Mouse (Mus musculus) MEL (cell line): ENCODE data around the gene Tgm2. TPM values are rescaled to one million over a fixed set of nuclear protein-coding genes. Genes with fewer than 3 reads are reported as not detected.

Experiments used
- DNase-seq: peaks from one replicate; pipeline ENCODE4 v3.0.0; 2011; ENCODE audit warnings: low read depth, low spot score
- H3K27ac ChIP-seq: 2 replicates; pipeline ENCODE4 v1.5.1; 2012; ENCODE audit warnings: low read depth, mild to moderate bottlenecking, control low read depth, low read length, moderate library complexity; ENCODE audit not compliant: control insufficient read depth
- H3K27me3 ChIP-seq, 2 experiments: fragments of 150-350 bp in 1 of 2; sonication (generic) in 1 of 2; 2 replicates each; pipeline ENCODE4 v1.6.1; 2012; ENCODE audit warnings: low read length in 2 of 2, mild to moderate bottlenecking in 2 of 2, improper control_type of control experiment in 1 of 2, moderate library complexity in 1 of 2; ENCODE audit not compliant: insufficient read depth in 2 of 2, control insufficient read depth in 1 of 2
- H3K36me3 ChIP-seq, 2 experiments: 2 replicates each; pipeline ENCODE4 v1.6.1; 2012 to 2014; ENCODE audit warnings: low read length in 2 of 2, improper control_type of control experiment in 1 of 2, inconsistent platforms in 1 of 2, mild to moderate bottlenecking in 1 of 2; ENCODE audit not compliant: insufficient read depth in 2 of 2, control insufficient read depth in 1 of 2
- H3K4me1 ChIP-seq, 2 experiments: fragments of 150-350 bp in 1 of 2; sonication (generic) in 1 of 2; 2 replicates each; pipeline ENCODE4 v1.6.1; 2012; ENCODE audit warnings: low read length in 2 of 2, improper control_type of control experiment in 1 of 2, mild to moderate bottlenecking in 1 of 2; ENCODE audit not compliant: insufficient read depth in 2 of 2, control insufficient read depth in 1 of 2
- H3K4me3 ChIP-seq, 2 experiments: fragments of 150-350 bp in 1 of 2; sonication (generic) in 1 of 2; 2 replicates each; pipeline ENCODE4 v1.5.1; 2012; ENCODE audit warnings: low read depth in 2 of 2, low read length in 2 of 2, mild to moderate bottlenecking in 2 of 2, moderate library complexity in 2 of 2, control low read depth in 1 of 2, improper control_type of control experiment in 1 of 2; ENCODE audit not compliant: control insufficient read depth in 1 of 2, insufficient read depth in 1 of 2
- H3K79me2 ChIP-seq: 2 replicates; pipeline ENCODE4 v1.6.1; 2012; ENCODE audit warnings: mild to moderate bottlenecking, low read length, moderate library complexity; ENCODE audit not compliant: control insufficient read depth, poor library complexity, insufficient read depth
- H3K9ac ChIP-seq: 2 replicates; pipeline ENCODE4 v1.6.1; 2012; ENCODE audit warnings: low read depth, mild to moderate bottlenecking, control low read depth, low read length, moderate library complexity; ENCODE audit not compliant: control insufficient read depth, poor library complexity, severe bottlenecking
- H3K9me3 ChIP-seq: fragments of 150-350 bp; sonication (generic); replicated peaks from 2 replicates; pipeline ENCODE4 v1.6.1; 2012; ENCODE audit warnings: mild to moderate bottlenecking, low read length, improper control_type of control experiment, moderate library complexity; ENCODE audit not compliant: insufficient read depth
- CHD1 ChIP-seq: IDR thresholded peaks from 2 replicates; pipeline ENCODE4 v1.6.1; 2012; ENCODE audit warnings: low read depth, mild to moderate bottlenecking, inconsistent platforms, low read length, improper control_type of control experiment
- CHD2 ChIP-seq: IDR thresholded peaks from 2 replicates; pipeline ENCODE4 v1.6.1; 2011; ENCODE audit warnings: low read length, improper control_type of control experiment
- ELF1 ChIP-seq: IDR thresholded peaks from 2 replicates; pipeline ENCODE4 v1.6.1; 2014; ENCODE audit warnings: low read depth, mild to moderate bottlenecking, inconsistent platforms, low read length, improper control_type of control experiment, moderate library complexity
- EP300 ChIP-seq, 2 experiments: IDR thresholded peaks; 2 replicates each; pipeline ENCODE4 v1.6.1; 2011; ENCODE audit warnings: improper control_type of control experiment in 2 of 2, low read length in 2 of 2, low read depth in 1 of 2, mild to moderate bottlenecking in 1 of 2
- ETS1 ChIP-seq: IDR thresholded peaks from 2 replicates; pipeline ENCODE4 v1.6.1; 2012; ENCODE audit warnings: low read depth, mild to moderate bottlenecking, inconsistent platforms, low read length, improper control_type of control experiment, moderate library complexity
- MEF2A ChIP-seq: IDR thresholded peaks from 2 replicates; pipeline ENCODE4 v1.6.1; 2014; ENCODE audit warnings: low read depth, mild to moderate bottlenecking, inconsistent platforms, low read length, improper control_type of control experiment; ENCODE audit not compliant: poor library complexity, insufficient replicate concordance, severe bottlenecking; ENCODE audit errors: extremely low read depth
- MXI1 ChIP-seq: IDR thresholded peaks from 2 replicates; pipeline ENCODE4 v1.6.1; 2011; ENCODE audit warnings: mild to moderate bottlenecking, low read depth, low read length, improper control_type of control experiment
- NELFE ChIP-seq: IDR thresholded peaks from 2 replicates; pipeline ENCODE4 v1.6.1; 2011; ENCODE audit warnings: low read depth, low read length, improper control_type of control experiment
- POLR2A ChIP-seq, 2 experiments: IDR thresholded peaks; 2 replicates each; pipeline ENCODE4 v1.6.1; 2011 to 2012; ENCODE audit warnings: low read length in 2 of 2, mild to moderate bottlenecking in 2 of 2, control low read depth in 1 of 2, improper control_type of control experiment in 1 of 2, low read depth in 1 of 2, moderate library complexity in 1 of 2; ENCODE audit not compliant: control insufficient read depth in 1 of 2, insufficient read depth in 1 of 2, poor library complexity in 1 of 2
- RAD21 ChIP-seq: IDR thresholded peaks from 2 replicates; pipeline ENCODE4 v1.6.1; 2011; ENCODE audit warnings: mild to moderate bottlenecking, low read depth, low read length, improper control_type of control experiment
- SIN3A ChIP-seq: IDR thresholded peaks from 2 replicates; pipeline ENCODE4 v1.6.1; 2012; ENCODE audit warnings: low read length, improper control_type of control experiment, inconsistent platforms
- SMC3 ChIP-seq: IDR thresholded peaks from 2 replicates; pipeline ENCODE4 v1.6.1; 2011; ENCODE audit warnings: low read depth, low read length, improper control_type of control experiment
- TAL1 ChIP-seq: IDR thresholded peaks from 2 replicates; pipeline ENCODE4 v1.6.1; 2012; ENCODE audit warnings: mild to moderate bottlenecking, inconsistent platforms, low read length, moderate library complexity, mixed read lengths
- TBP ChIP-seq: IDR thresholded peaks from 2 replicates; pipeline ENCODE4 v1.8.0; 2011; ENCODE audit warnings: low read depth, low read length, improper control_type of control experiment
- USF1 ChIP-seq: IDR thresholded peaks from 2 replicates; pipeline ENCODE4 v1.6.1; 2014; ENCODE audit warnings: low read depth, mild to moderate bottlenecking, inconsistent platforms, low read length, improper control_type of control experiment, moderate library complexity
- ZC3H11A ChIP-seq: IDR thresholded peaks from 2 replicates; pipeline ENCODE4 v1.6.1; 2012; ENCODE audit warnings: low read depth, mild to moderate bottlenecking, inconsistent platforms, low read length, improper control_type of control experiment
- ZKSCAN1 ChIP-seq: IDR thresholded peaks from 2 replicates; pipeline ENCODE4 v1.6.1; 2012; ENCODE audit warnings: low read depth, mild to moderate bottlenecking, inconsistent platforms, low read length, improper control_type of control experiment, moderate library complexity
- polyA plus RNA-seq, 2 experiments: library from polyadenylated mRNA; stranded (reverse) in 1 of 2; unstranded in 1 of 2; fragments of >175 nt in 1 of 2; fragments of >200 nt in 1 of 2; gene quantifications; 2 replicates each; pipeline versions ENCODE4 v1.2.1 to v1.2.4; 2012; ENCODE audit warnings: low replicate concordance in 2 of 2, low read depth in 1 of 2; ENCODE audit not compliant: insufficient read length in 2 of 2, insufficient read depth in 1 of 2, missing spikeins in 1 of 2
- total RNA-seq: library from RNA; depleted of rRNA; stranded (reverse); fragments of 300-350 nt; gene quantifications from 2 replicates; pipeline ENCODE4 v1.2.3, GENCODE M21; 2012

Tgm2 gene
- total and polyA plus RNA-seq, 3 experiments: 7.7 to 11.0 TPM; not detected in 1

GRCm38 (mm10) chr2:158129291-158130002 lies 16.8 kb downstream of the Tgm2 start:
- no peak for DNase-seq
- Histone ChIP-seq H3K4me3 (no peak overlapping the region), H3K79me2 (no peaks in the 10 kb centered on the region), H3K36me3 (no peaks in the 10 kb centered on the region), H3K9ac (no peak overlapping the region), H3K27me3 (no peaks in the 10 kb centered on the region), H3K4me1 (no peaks in the 10 kb centered on the region), H3K27ac (no peak overlapping the region), H3K9me3 (no peaks in the 10 kb centered on the region)
- TF ChIP-seq NELFE (no peak), POLR2A (IDR thresholded peaks at IDR 0.05; ENCODE audit: control insufficient read depth in 1 of 2, insufficient read depth in 1 of 2, low read depth in 1 of 2, low read length in 2 of 2, poor library complexity in 1 of 2) (no peak), CHD1 (no peak), MXI1 (no peak), ZKSCAN1 (no peak), TBP (no peak), RAD21 (no peak), MEF2A (no peak), ZC3H11A (no peak), ETS1 (no peak)

GRCm38 (mm10) chr2:158128461-158129130 lies 17.6 kb downstream of the Tgm2 start:
- no peak for DNase-seq
- H3K9ac ChIP-seq: no peak overlapping the region
- H3K9me3 ChIP-seq: no peaks in the 10 kb centered on the region
- no peak overlapping the region for H3K4me3 ChIP-seq
- no peaks in the 10 kb centered on the region for H3K79me2 ChIP-seq
- no peaks in the 10 kb centered on the region for H3K36me3 ChIP-seq
- H3K27ac ChIP-seq: no peak overlapping the region
- no peak for TF ChIP-seq RAD21
- no peak for TF ChIP-seq ELF1
- TF ChIP-seq MXI1: no peak
- no peak for TF ChIP-seq EP300 (IDR thresholded peaks at IDR 0.05; ENCODE audit: low read depth in 1 of 2, low read length in 2 of 2)
- TF ChIP-seq SIN3A: no peak
- TF ChIP-seq SMC3: no peak
- TF ChIP-seq TAL1: no peak
- TF ChIP-seq CHD2: no peak
- TF ChIP-seq USF1: no peak
- H3K4me1 ChIP-seq: no peaks in the 10 kb centered on the region
- H3K27me3 ChIP-seq: no peaks in the 10 kb centered on the region
